Mouse (Mus musculus): ENCODE results near the gene Amigo2.

The Amigo2 gene

GRCm38 (mm10) chr15:97246911-97247790, at the start of gene Amigo2, which contains the start of gene Pced1b:
Gene Amigo2, minus strand, starts transcription at chr15:97247287.
Gene Pced1b, plus strand, starts transcription at chr15:97247107.
- DNase-seq (ENCODE audit: low spot score in 2 of 2), result peak in 1 of 2 experiments; percentile 23

- peak; percentile 61 to 64 for DNase-seq (ENCODE audit: low spot score in 2 of 2)
These were observed 44.4 kb upstream of the Amigo2 start for GRCm38 (mm10) chr15:97291291-97292050.

- DNase-seq (ENCODE audit: low spot score in 2 of 2), result no peak
These were observed 43.3 kb upstream of the Amigo2 start for GRCm38 (mm10) chr15:97290351-97290750.

GRCm38 (mm10) chr15:97289176-97289575, 42.1 kb upstream of the Amigo2 start:
- no peak for DNase-seq (ENCODE audit: low spot score in 2 of 2)

- DNase-seq (ENCODE audit: low spot score in 2 of 2), result no peak
These were observed 41.6 kb upstream of the Amigo2 start for GRCm38 (mm10) chr15:97288690-97289089.

GRCm38 (mm10) chr15:97287436-97288143, 40.5 kb upstream of the Amigo2 start:
- DNase-seq (ENCODE audit: low spot score in 2 of 2), result no peak

- no peak for DNase-seq (ENCODE audit: low spot score in 2 of 2)
These were observed 39.6 kb upstream of the Amigo2 start for GRCm38 (mm10) chr15:97286731-97287130.

- no peak for DNase-seq (ENCODE audit: low spot score in 2 of 2)
These were observed 38.7 kb upstream of the Amigo2 start for GRCm38 (mm10) chr15:97285665-97286212.

- DNase-seq (ENCODE audit: low spot score in 2 of 2), result no peak
These were observed 37.1 kb upstream of the Amigo2 start for GRCm38 (mm10) chr15:97284201-97284600.

- no peak for DNase-seq (ENCODE audit: low spot score in 2 of 2)
These were observed 35.4 kb upstream of the Amigo2 start for GRCm38 (mm10) chr15:97282572-97282881.

- DNase-seq (ENCODE audit: low spot score in 2 of 2), result no peak
These were observed 34.9 kb upstream of the Amigo2 start for GRCm38 (mm10) chr15:97281712-97282571.

- DNase-seq (ENCODE audit: low spot score in 2 of 2), result no peak
These were observed 33.7 kb upstream of the Amigo2 start for GRCm38 (mm10) chr15:97280776-97281175.

GRCm38 (mm10) chr15:97280131-97280530, 33.0 kb upstream of the Amigo2 start:
- no peak for DNase-seq (ENCODE audit: low spot score in 2 of 2)

GRCm38 (mm10) chr15:97278340-97278948, 31.4 kb upstream of the Amigo2 start:
- no peak for DNase-seq (ENCODE audit: low spot score in 2 of 2)

- no peak for DNase-seq (ENCODE audit: low spot score in 2 of 2)
These were observed 30.2 kb upstream of the Amigo2 start for GRCm38 (mm10) chr15:97277328-97277727.

GRCm38 (mm10) chr15:97276660-97277153, 29.6 kb upstream of the Amigo2 start:
- DNase-seq (ENCODE audit: low spot score in 2 of 2), result no peak

GRCm38 (mm10) chr15:97275626-97276395, 28.7 kb upstream of the Amigo2 start:
- DNase-seq (ENCODE audit: low spot score in 2 of 2), result no peak

GRCm38 (mm10) chr15:97272831-97273230, 25.7 kb upstream of the Amigo2 start:
- no peak for DNase-seq (ENCODE audit: low spot score in 2 of 2)

GRCm38 (mm10) chr15:97271985-97272697, 25.1 kb upstream of the Amigo2 start:
- DNase-seq (ENCODE audit: low spot score in 2 of 2), result no peak

All from left cerebral cortex, adult 9 months (tissue).